Mouse (Mus musculus) lung, adult 18-20 months (tissue): ENCODE measurements around the gene Ahctf1.
A peak's percentile ranks its signal among the peaks of the same experiment; 100 is the strongest.
"Not testable (repeated sequence)": the region's sequence is repeated elsewhere in the genome, so short reads cannot be mapped to it uniquely, and the experiment has no call there.

Source experiments
- DNase-seq, 2 experiments: peaks; one replicate each; pipeline ENCODE4 v3.0.0; 2022; ENCODE audit warnings: mixed read lengths in 2 of 2

The Ahctf1 gene

GRCm38 (mm10) chr1:179803513-179804139 lies at the start of gene Ahctf1:
Ahctf1 (minus strand) TSS chr1:179803680.
- peak; percentile 99 for DNase-seq

GRCm38 (mm10) chr1:179847759-179848389 lies 44.4 kb upstream of the Ahctf1 start:
- peak; percentile 85 to 90 for DNase-seq

- no peak for DNase-seq
Measured at GRCm38 (mm10) chr1:179847173-179847572, 43.7 kb upstream of the Ahctf1 start.

- DNase-seq, result no peak
Measured at GRCm38 (mm10) chr1:179845832-179846499, 42.5 kb upstream of the Ahctf1 start.

- peak; percentile 80 to 86 for DNase-seq
Measured at GRCm38 (mm10) chr1:179844894-179845293, 41.4 kb upstream of the Ahctf1 start.

GRCm38 (mm10) chr1:179843981-179844380 lies 40.5 kb upstream of the Ahctf1 start:
- no peak for DNase-seq

- DNase-seq, result peak; percentile 80 to 81
Measured at GRCm38 (mm10) chr1:179842568-179842967, 39.1 kb upstream of the Ahctf1 start.

GRCm38 (mm10) chr1:179836426-179837404 lies 33.2 kb upstream of the Ahctf1 start:
- DNase-seq, result no peak

- no peak for DNase-seq
Measured at GRCm38 (mm10) chr1:179835753-179836425, 32.4 kb upstream of the Ahctf1 start.

GRCm38 (mm10) chr1:179833596-179833995 lies 30.1 kb upstream of the Ahctf1 start:
- DNase-seq, result no peak

GRCm38 (mm10) chr1:179832710-179833240 lies 29.3 kb upstream of the Ahctf1 start:
- DNase-seq, result no peak

GRCm38 (mm10) chr1:179828900-179829299 lies 25.4 kb upstream of the Ahctf1 start:
- DNase-seq, result no peak

GRCm38 (mm10) chr1:179828051-179828450 lies 24.6 kb upstream of the Ahctf1 start:
- DNase-seq, result no peak

- DNase-seq, result no peak
Measured at GRCm38 (mm10) chr1:179824549-179824948, 21.1 kb upstream of the Ahctf1 start.

GRCm38 (mm10) chr1:179818490-179819278 lies 15.2 kb upstream of the Ahctf1 start:
- DNase-seq, result not testable (repeated sequence)

- no peak for DNase-seq
Measured at GRCm38 (mm10) chr1:179814616-179815015, 11.1 kb upstream of the Ahctf1 start.

- DNase-seq, result no peak
Measured at GRCm38 (mm10) chr1:179813385-179813784, 9.9 kb upstream of the Ahctf1 start.

GRCm38 (mm10) chr1:179808300-179808699 lies 4.8 kb upstream of the Ahctf1 start:
- no peak for DNase-seq

- DNase-seq, result no peak
Measured at GRCm38 (mm10) chr1:179807468-179807867, 4.0 kb upstream of the Ahctf1 start.

- DNase-seq, result no peak
Measured at GRCm38 (mm10) chr1:179805751-179806150, 2.3 kb upstream of the Ahctf1 start.
